Mouse (Mus musculus) hindbrain, embryonic 12.5 days (tissue): ENCODE measurements around the gene Dnajb14. TPM values are rescaled to one million over a fixed set of nuclear protein-coding genes. Genes with fewer than 3 reads are reported as not detected.
"Not testable (repeated sequence)": the region's sequence is repeated elsewhere in the genome, so short reads cannot be mapped to it uniquely, and the experiment has no call there.

ENCODE experiments used
- ATAC-seq: fragments of 200-750 bp; cut with Nextera tagmentation; 2 replicates; pipeline ENCODE4 v1.8.0; 2017; ENCODE audit warnings: moderate TSS enrichment; ENCODE audit not compliant: low FRiP score
- H3K27ac ChIP-seq: fragments of 300-500 bp; sonication (generic); 2 replicates; pipeline ENCODE4 v1.5.1; 2016; ENCODE audit warnings: mild to moderate bottlenecking
- H3K27me3 ChIP-seq: fragments of 300-500 bp; sonication (generic); 2 replicates; pipeline ENCODE4 v1.6.1; 2016; ENCODE audit warnings: mild to moderate bottlenecking
- H3K36me3 ChIP-seq: fragments of 300-500 bp; sonication (generic); 2 replicates; pipeline ENCODE4 v1.6.1; 2016; ENCODE audit warnings: mild to moderate bottlenecking
- H3K4me1 ChIP-seq: fragments of 300-500 bp; sonication (generic); 2 replicates; pipeline ENCODE4 v1.6.1; 2016
- H3K4me2 ChIP-seq: fragments of 300-500 bp; sonication (generic); replicated peaks from 2 replicates; pipeline ENCODE4 v1.6.1; 2016; ENCODE audit warnings: mild to moderate bottlenecking
- H3K4me3 ChIP-seq: fragments of 300-500 bp; sonication (generic); 2 replicates; pipeline ENCODE4 v1.5.1; 2016; ENCODE audit warnings: mild to moderate bottlenecking
- H3K9ac ChIP-seq: fragments of 300-500 bp; sonication (generic); 2 replicates; pipeline ENCODE4 v1.6.1; 2016; ENCODE audit warnings: mild to moderate bottlenecking, moderate library complexity
- H3K9me3 ChIP-seq: fragments of 300-500 bp; sonication (generic); replicated peaks from 2 replicates; pipeline ENCODE4 v1.6.1; 2016; ENCODE audit warnings: mild to moderate bottlenecking
- WGBS: fragments of 180-500 bp; shearing (Covaris S2); methylation state at CpG from one replicate; pipeline ENCODE4 v1.1.7; 2016; 5-methylcytosine and 5-hydroxymethylcytosine counted together
- polyA plus RNA-seq: library from polyadenylated mRNA; unstranded; fragments of >200 nt; fragmentation: Nextera tagmentation; extraction: Ambion mirVana; gene quantifications from 2 replicates; pipeline ENCODE4 v1.2.1, GENCODE M21; 2016

Dnajb14 gene
- polyA plus RNA-seq, 1 experiment from 2014 or later = 12.6 TPM

DNA sequence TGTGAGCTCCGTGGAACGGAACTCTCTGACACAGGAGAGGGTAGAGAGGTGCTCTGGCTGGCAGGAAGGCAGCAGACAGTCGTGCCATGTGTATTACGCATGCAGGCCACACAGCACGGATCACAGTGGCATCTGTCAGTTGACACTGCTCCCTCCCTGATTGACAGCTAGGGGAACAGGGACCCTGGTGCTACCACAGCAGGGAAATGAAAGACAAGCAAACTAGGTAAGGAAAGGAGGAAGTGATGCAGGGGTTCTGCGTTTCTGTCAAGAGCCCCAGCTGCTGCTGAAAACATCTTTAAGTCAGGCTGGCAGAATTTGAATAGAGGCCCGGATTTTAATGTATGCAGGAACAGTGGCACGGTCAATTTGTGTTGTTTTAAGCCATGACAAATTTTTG lies 96.0 kb downstream of the Dnajb14 start:
- Histone ChIP-seq H3K27me3 (no peaks in the 10 kb centered on the region), H3K4me1 (no peaks in the 10 kb centered on the region), H3K4me2 (no peak overlapping the region), H3K4me3 (no peak overlapping the region), H3K9ac (no peak overlapping the region), H3K27ac (no peak overlapping the region), H3K36me3 (no peaks in the 10 kb centered on the region), H3K9me3 (no peaks in the 10 kb centered on the region)
- ATAC-seq = no peak
- 58% methylated on average over 8 of the region's 8 CpGs for WGBS

DNA sequence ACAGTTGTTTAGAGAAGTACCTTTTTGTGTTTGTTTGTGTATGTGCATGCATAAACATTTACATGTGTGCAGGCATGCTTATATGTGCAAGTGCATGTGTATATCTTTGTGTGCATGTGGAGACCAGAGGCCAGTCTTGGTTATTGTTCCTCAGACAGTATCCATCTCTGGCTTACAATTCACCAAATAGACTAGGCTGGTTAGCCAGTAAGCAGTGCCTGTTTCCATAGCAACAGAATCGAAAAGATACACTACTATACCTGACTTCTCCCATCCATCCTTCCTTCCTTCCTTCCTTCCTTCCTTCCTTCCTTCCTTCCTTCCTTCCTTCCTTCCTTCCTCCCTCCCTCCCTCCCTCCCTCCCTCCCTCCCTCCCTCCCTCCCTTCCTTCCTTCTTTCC lies 96.5 kb downstream of the Dnajb14 start:
- not testable (repeated sequence) for H3K4me3 ChIP-seq, H3K9ac ChIP-seq, H3K27ac ChIP-seq, H3K36me3 ChIP-seq, ATAC-seq, H3K4me2 ChIP-seq, H3K4me1 ChIP-seq, H3K9me3 ChIP-seq, H3K27me3 ChIP-seq
- WGBS = 71% methylated on average over 1 of the region's 1 CpGs

Other genes starting within 250 kb of the Dnajb14 start
- 10.5 and 12.1 TPM in 2 replicates for gene Ddit4l, start 246.1 kb upstream of the Dnajb14 start, polyA plus RNA-seq
- not detected in 2 replicates for gene Gm21962, start 196.2 kb upstream of the Dnajb14 start, polyA plus RNA-seq
- 1,731 and 1,841 TPM in 2 replicates for gene H2afz, start 3.2 kb upstream of the Dnajb14 start, polyA plus RNA-seq
- gene Lamtor3, start 50.8 kb downstream of the Dnajb14 start, polyA plus RNA-seq = 97.6 and 98.1 TPM in 2 replicates
- gene Dapp1, start 113.9 kb downstream of the Dnajb14 start, polyA plus RNA-seq = 2.3 and 2.6 TPM in 2 replicates
- gene 1110002E22Rik, start 197.4 kb downstream of the Dnajb14 start, polyA plus RNA-seq = 0.42 and 0.45 TPM in 2 replicates
- not detected in 2 replicates for gene Gm5105, start 199.7 kb downstream of the Dnajb14 start, polyA plus RNA-seq